Mouse (Mus musculus): Measurements from ENCODE around the gene Sh3kbp1. TPM values are rescaled to one million over a fixed set of nuclear protein-coding genes. Genes with fewer than 3 reads are reported as not detected.

Sh3kbp1 gene
- polyA plus RNA-seq, 1 experiment from 2014 or later = 43.5 TPM

DNA sequence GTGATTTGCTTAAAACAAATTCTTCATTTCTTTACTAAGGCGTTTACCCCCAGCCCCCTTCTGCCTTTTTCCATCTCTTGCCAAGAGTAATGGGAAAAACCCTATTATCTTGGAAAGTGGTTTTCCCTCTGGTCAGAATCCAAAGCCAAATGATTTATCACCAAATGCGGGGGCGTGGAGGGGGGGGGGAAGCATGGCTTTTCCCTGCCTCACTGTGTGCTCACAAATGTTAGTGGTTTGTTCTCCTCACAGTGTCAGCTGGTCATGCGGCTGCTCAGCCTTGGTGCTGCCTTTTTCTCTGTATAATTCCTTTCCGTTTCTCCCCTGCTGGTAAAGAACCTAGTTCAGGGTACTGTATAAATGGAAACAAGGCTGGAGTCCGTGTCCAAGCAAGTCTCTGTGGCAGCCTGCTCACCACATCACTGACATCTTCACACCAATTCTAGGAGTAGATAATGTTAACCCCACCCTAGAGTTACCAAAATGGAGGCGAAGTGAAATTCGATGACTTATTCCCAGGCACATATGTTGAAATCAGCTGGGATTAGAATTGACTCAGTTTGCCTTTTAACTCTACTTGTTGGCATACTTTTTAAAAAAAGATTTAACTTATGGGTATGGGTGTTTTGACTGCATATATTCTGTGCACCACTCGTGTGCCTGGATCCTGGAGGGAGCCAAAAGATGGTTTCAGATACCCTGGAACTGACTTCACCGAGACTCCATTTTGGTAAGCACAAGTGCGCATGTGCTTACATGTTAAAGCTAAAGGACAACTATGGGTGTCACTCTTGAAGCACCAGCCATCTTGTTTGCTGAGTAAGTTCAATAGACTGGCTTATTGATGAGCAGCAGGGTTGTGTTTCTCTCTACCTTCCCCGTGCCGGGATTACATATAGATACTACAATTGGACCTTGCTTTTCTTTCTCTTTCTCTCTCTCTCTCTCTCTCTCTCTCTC is 84.3 kb downstream of the Sh3kbp1 start:
- Histone ChIP-seq H3K27me3 (peaks cover 39% of the 10 kb centered on the region), H3K4me3 (no peak overlapping the region), H3K9ac (no peak overlapping the region), H3K4me1 (replicated peaks) (peaks cover 12% of the 10 kb centered on the region), H3K27ac (replicated peaks) (no peak overlapping the region), H3K9me3 (no peaks in the 10 kb centered on the region), H3K4me2 (no peak overlapping the region), H3K36me3 (no peaks in the 10 kb centered on the region)
- ATAC-seq (ENCODE audit: low read depth) = no peak
- WGBS = 77% methylated on average over 13 of the region's 13 CpGs

DNA sequence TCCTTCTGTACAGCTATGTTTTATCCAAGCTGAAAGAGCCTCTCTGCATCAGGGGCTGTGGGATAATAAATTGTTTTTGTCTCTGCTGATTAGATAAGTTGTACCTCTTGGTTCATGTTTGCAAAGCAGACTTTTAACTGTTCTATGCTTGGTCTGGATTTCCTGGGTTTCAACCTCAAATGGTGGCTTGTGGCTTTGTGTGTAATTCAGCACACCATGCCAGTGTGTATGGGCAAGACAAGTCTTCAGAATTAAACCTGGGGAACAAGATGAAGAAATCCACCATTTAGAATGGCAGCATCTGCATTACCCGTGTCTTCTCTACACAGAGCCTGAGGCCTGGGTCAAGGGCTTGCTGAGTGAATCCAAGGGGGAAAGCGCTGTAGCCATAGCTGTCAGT is 86.1 kb downstream of the Sh3kbp1 start:
- H3K9me3 ChIP-seq = no peaks in the 10 kb centered on the region
- 83% methylated on average over 2 of the region's 2 CpGs for WGBS
- peaks cover 46% of the 10 kb centered on the region for H3K27me3 ChIP-seq
- no peaks in the 10 kb centered on the region for H3K36me3 ChIP-seq
- H3K4me3 ChIP-seq = no peak overlapping the region
- no peak overlapping the region for H3K27ac ChIP-seq (replicated peaks)
- no peak for ATAC-seq (ENCODE audit: low read depth)
- H3K4me2 ChIP-seq = no peak overlapping the region
- peaks cover 9% of the 10 kb centered on the region for H3K4me1 ChIP-seq (replicated peaks)
- H3K9ac ChIP-seq = no peak overlapping the region

DNA sequence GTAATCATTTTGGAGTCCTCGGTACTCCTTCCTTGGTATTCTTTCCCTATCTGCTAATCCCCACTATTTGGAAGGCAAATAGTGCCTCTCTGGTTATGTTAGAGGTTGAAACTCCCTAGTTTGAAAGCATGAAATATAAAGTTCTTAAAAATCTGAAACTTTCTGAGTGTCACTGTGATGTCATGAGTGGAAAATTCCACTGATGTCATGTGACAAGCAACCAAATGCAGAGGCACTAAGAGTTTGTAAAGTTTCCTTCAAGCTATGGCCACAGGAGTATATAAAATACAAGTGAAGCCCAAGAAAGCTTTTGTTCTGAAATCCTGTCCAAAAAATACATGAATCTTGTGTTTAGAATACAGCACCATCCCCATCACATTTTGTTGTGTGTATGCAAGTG is 94.3 kb downstream of the Sh3kbp1 start:
- H3K4me2 ChIP-seq = no peak overlapping the region
- H3K4me1 ChIP-seq (replicated peaks) = no peaks in the 10 kb centered on the region
- no peaks in the 10 kb centered on the region for H3K36me3 ChIP-seq
- no peak overlapping the region for H3K27ac ChIP-seq (replicated peaks)
- no peak overlapping the region for H3K9ac ChIP-seq
- 88% methylated on average over 1 of the region's 1 CpGs for WGBS
- no peak for ATAC-seq (ENCODE audit: low read depth)
- H3K9me3 ChIP-seq = no peaks in the 10 kb centered on the region
- peaks cover 24% of the 10 kb centered on the region for H3K27me3 ChIP-seq
- no peak overlapping the region for H3K4me3 ChIP-seq

DNA sequence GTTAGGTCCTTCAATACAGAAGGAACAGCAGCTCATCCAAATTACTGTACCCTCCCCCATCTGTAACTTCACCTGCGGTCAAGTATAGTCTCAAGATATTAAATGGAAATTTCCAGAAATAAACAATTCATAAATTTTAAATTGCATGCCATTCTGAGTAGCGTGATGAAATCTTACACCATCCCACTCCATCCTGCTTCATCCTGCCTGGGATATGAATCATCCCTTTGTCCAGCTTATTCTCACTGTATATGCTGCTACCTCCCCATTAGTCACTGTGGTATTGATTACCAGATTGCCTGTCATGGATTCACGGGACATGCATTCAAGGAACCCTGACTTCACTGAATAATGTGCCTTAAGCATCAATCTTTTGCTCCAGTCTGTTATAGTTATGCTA is 104.3 kb downstream of the Sh3kbp1 start:
- Histone ChIP-seq H3K27ac (replicated peaks) (no peak overlapping the region), H3K9ac (no peak overlapping the region), H3K4me3 (no peak overlapping the region), H3K36me3 (no peaks in the 10 kb centered on the region), H3K9me3 (no peaks in the 10 kb centered on the region), H3K4me1 (replicated peaks) (no peaks in the 10 kb centered on the region), H3K27me3 (peaks cover 11% of the 10 kb centered on the region; the same call in 1 of the 2 replicates), H3K4me2 (no peak overlapping the region)
- WGBS = 77% methylated on average over 3 of the region's 3 CpGs
- no peak for ATAC-seq (ENCODE audit: low read depth)

DNA sequence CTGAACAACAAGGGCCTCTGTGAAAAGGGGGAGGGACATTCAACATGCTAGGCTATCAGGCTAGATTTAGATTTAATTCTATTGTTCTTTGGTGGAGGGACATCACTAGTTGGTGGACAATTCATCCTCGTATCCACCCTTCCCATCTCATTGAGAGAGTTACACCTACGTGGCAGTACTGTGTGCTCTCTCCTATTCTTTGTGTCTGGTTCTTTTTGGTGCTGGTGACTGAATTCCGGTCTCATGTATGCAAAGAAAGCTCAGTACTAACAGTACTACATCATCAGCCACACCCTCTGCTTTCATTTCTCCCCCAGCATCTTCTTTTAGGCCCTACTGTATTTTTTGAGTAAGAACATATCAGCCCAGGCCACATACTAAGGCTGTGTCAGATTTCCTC is 105.8 kb downstream of the Sh3kbp1 start:
- Histone ChIP-seq H3K4me3 (no peak overlapping the region), H3K4me2 (no peak overlapping the region), H3K9ac (no peak overlapping the region), H3K9me3 (no peaks in the 10 kb centered on the region), H3K27ac (replicated peaks) (no peak overlapping the region), H3K27me3 (peaks cover 14% of the 10 kb centered on the region; the same call in 1 of the 2 replicates), H3K36me3 (no peaks in the 10 kb centered on the region), H3K4me1 (replicated peaks) (no peaks in the 10 kb centered on the region)
- ATAC-seq (ENCODE audit: low read depth) = no peak
- 66% methylated on average over 3 of the region's 3 CpGs for WGBS

DNA sequence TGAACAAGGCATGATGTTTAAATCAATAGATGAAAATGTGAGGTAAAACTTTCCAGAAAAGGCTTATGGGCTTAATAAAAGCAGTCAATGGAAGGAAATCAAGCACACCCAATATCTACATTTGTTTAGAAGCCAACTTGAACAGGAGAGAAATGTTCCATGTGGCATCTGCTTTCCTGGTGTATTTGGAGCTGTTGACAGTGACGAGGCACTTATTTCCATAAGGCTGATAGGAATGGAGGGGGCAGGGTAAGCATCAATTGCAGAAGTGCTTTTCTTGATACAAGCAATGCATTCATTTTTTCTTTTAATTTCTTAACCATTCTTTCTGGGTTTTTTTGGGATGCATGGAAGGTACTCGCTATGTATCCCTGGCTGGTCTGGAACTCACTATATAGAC is 106.9 kb downstream of the Sh3kbp1 start:
- no peak overlapping the region for H3K27ac ChIP-seq (replicated peaks)
- no peaks in the 10 kb centered on the region for H3K9me3 ChIP-seq
- ATAC-seq (ENCODE audit: low read depth) = no peak
- no peak overlapping the region for H3K4me2 ChIP-seq
- H3K4me3 ChIP-seq = no peak overlapping the region
- H3K36me3 ChIP-seq = no peaks in the 10 kb centered on the region
- H3K27me3 ChIP-seq = peaks cover 14% of the 10 kb centered on the region; the same call in 1 of the 2 replicates
- H3K9ac ChIP-seq = no peak overlapping the region
- H3K4me1 ChIP-seq (replicated peaks) = no peaks in the 10 kb centered on the region
- whole genome bisulfite sequencing = 68% methylated on average over 2 of the region's 2 CpGs

DNA sequence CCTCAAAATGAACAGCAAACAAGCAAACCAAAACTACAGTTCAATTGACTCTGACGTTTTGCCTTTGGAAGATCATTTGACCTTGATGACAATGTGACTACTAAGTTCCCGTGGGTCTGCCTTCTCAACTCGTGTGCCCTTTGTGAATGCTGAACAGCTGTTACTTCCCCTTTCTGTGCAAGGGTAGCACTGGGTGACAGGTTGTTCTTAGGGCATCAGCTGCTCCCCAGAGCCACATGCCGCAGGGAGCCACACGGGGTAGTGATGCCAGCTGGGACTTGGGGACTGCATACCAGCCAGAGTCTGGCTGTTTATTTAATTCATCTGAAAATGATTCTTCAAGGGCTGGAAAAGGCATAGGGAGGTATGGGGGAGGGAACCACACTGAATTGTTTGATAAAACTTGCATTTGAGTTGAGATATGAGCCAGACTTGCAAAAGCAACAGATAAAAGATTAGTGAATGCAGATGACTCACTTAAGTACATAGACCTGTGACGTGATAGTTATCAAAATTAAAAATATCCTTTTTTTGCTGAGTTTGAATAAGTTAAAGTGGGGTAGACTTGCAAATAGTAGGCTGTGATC is 108.5 kb downstream of the Sh3kbp1 start:
- peaks cover 20% of the 10 kb centered on the region; the same call in 1 of the 2 replicates for H3K27me3 ChIP-seq
- 55% methylated on average over 6 of the region's 6 CpGs for WGBS
- H3K9me3 ChIP-seq = no peaks in the 10 kb centered on the region
- H3K36me3 ChIP-seq = no peaks in the 10 kb centered on the region
- no peaks in the 10 kb centered on the region for H3K4me1 ChIP-seq (replicated peaks)
- no peak overlapping the region for H3K4me3 ChIP-seq
- H3K4me2 ChIP-seq = no peak overlapping the region
- no peak for ATAC-seq (ENCODE audit: low read depth)
- H3K9ac ChIP-seq = no peak overlapping the region
- no peak overlapping the region for H3K27ac ChIP-seq (replicated peaks)

DNA sequence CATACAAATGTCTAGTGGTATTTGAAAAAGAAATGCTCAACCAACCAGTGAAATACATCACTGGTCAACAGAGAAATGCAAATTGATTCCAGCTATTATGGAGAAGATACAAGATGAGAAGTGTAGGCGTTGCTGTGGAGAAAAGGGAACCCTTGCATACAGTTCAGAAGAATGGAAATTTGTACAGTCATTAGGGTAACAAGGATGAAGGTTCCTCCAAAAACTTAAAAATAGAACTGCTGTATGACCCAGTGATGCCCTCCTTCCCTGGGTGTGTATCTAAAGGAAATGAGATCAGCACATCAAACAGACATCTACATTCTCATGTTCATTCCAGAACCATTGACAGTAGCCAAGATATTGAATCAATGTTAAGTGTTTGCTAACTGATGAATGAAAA is 110.3 kb downstream of the Sh3kbp1 start:
- ATAC-seq (ENCODE audit: low read depth) = no peak
- WGBS = 85% methylated on average over 1 of the region's 1 CpGs

DNA sequence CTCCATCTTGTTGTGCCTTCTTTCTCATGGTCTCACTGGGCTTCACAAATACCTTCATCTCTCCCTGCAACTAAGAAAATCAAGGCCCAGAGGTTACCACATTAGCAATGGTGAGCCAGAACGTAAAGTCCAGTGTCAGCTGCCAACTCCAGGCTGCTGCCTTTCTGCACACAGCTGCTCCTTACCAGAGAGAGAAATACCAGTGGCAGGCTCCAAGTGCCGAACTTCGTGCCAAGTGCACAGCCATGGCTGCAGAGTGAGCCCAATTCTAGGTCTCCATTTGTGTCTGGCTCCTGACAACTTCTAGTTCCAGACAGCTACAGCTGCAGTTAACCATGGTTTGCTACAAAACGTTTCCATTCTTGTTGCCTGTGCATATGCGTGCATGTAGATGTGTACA is 117.0 kb downstream of the Sh3kbp1 start:
- H3K4me3 ChIP-seq = no peak overlapping the region
- no peak overlapping the region for H3K9ac ChIP-seq
- peaks cover 4% of the 10 kb centered on the region; the same call in 1 of the 2 replicates for H3K4me1 ChIP-seq (replicated peaks)
- peaks cover 16% of the 10 kb centered on the region; the same call in 1 of the 2 replicates for H3K27me3 ChIP-seq
- no peaks in the 10 kb centered on the region for H3K9me3 ChIP-seq
- no peak overlapping the region for H3K4me2 ChIP-seq
- WGBS = 50% methylated on average over 5 of the region's 5 CpGs
- no peak overlapping the region for H3K27ac ChIP-seq (replicated peaks)
- ATAC-seq (ENCODE audit: low read depth) = no peak
- no peaks in the 10 kb centered on the region for H3K36me3 ChIP-seq

More for the DNA sequence above, 110.3 kb downstream of the Sh3kbp1 start:
- no peaks in the 10 kb centered on the region for H3K36me3 ChIP-seq
- H3K4me3 ChIP-seq = no peak overlapping the region
- no peak overlapping the region for H3K9ac ChIP-seq
- no peaks in the 10 kb centered on the region for H3K9me3 ChIP-seq
- H3K27me3 ChIP-seq = peaks cover 18% of the 10 kb centered on the region; the same call in 1 of the 2 replicates
- H3K27ac ChIP-seq (replicated peaks) = no peak overlapping the region
- no peaks in the 10 kb centered on the region for H3K4me1 ChIP-seq (replicated peaks)
- H3K4me2 ChIP-seq = no peak overlapping the region

DNA sequence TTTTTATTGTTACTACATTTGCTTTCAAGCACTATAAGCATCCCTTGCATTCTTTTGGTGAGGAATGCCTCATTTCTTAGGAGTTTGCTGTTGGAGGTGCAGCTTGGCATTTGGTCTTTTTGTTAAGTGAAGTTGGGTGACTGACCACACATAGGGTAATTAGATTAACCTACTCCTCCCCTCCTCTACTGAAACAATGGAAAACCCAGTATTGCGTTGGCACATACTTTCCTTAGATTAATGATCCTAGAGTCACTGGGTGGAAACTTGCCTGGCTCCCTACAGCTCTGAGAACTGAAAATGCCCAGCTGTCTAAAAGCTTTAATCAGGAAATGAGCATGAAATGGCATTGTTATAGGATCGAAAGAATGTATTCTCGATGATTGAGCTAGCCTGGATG is 117.5 kb downstream of the Sh3kbp1 start:
- H3K4me2 ChIP-seq = no peak overlapping the region
- H3K27ac ChIP-seq (replicated peaks) = no peak overlapping the region
- peaks cover 16% of the 10 kb centered on the region; the same call in 1 of the 2 replicates for H3K27me3 ChIP-seq
- WGBS = 27% methylated on average over 3 of the region's 3 CpGs
- H3K9me3 ChIP-seq = no peaks in the 10 kb centered on the region
- no peak for ATAC-seq (ENCODE audit: low read depth)
- no peak overlapping the region for H3K9ac ChIP-seq
- no peak overlapping the region for H3K4me3 ChIP-seq
- H3K36me3 ChIP-seq = no peaks in the 10 kb centered on the region
- peaks cover 4% of the 10 kb centered on the region; the same call in 1 of the 2 replicates for H3K4me1 ChIP-seq (replicated peaks)

DNA sequence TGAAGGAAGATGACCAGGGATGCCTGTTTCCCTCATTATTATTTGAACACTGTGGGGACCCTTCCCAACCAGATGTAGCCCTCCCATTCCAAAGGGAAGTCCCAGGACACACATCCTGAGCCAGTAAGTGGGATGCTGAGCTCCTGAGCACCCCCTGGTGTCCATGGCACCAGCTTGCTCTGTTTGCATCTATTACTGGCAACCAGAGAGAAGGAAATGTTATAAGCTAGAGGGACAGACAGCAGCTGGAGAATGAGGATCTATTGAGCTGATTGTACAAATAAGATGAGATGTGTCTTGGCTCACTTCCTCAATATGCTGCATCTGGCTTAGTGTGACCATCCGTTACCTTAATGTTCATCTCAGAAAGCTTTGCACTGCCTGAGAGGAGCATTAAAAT is 124.8 kb downstream of the Sh3kbp1 start:
- no peak overlapping the region for H3K4me2 ChIP-seq
- ATAC-seq (ENCODE audit: low read depth) = no peak; the same call in 1 of the 2 replicates
- H3K9me3 ChIP-seq = no peaks in the 10 kb centered on the region
- no peaks in the 10 kb centered on the region; the same call in 1 of the 2 replicates for H3K27me3 ChIP-seq
- no peaks in the 10 kb centered on the region for H3K4me1 ChIP-seq (replicated peaks)
- no peak overlapping the region for H3K9ac ChIP-seq
- 82% methylated on average over 1 of the region's 1 CpGs for WGBS
- H3K27ac ChIP-seq (replicated peaks) = no peak overlapping the region
- H3K36me3 ChIP-seq = no peaks in the 10 kb centered on the region
- no peak overlapping the region for H3K4me3 ChIP-seq

DNA sequence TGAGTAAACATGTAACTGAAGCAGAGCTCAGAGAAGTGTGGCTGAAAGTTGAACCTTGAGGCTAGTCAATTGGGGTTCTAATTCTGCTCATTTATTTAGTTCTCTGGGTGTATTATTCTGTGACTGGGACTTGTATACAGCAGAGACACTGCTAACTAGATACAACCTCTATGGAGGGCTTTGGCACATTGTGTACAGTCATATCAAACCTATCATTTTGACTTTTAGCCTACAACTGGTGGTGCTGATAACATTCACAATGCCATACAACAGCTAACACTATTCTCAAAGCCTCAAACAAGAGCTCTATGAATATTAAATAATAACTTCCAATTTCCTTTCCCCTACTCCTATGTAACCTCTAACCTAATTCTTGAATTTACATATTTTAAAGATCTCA is 129.2 kb downstream of the Sh3kbp1 start:
- no peak overlapping the region for H3K9ac ChIP-seq
- no peaks in the 10 kb centered on the region for H3K36me3 ChIP-seq
- H3K9me3 ChIP-seq = no peaks in the 10 kb centered on the region
- H3K27ac ChIP-seq (replicated peaks) = no peak overlapping the region
- H3K4me1 ChIP-seq (replicated peaks) = no peaks in the 10 kb centered on the region
- no peaks in the 10 kb centered on the region for H3K27me3 ChIP-seq
- no peak overlapping the region for H3K4me2 ChIP-seq
- no peak overlapping the region for H3K4me3 ChIP-seq
- no peak for ATAC-seq (ENCODE audit: low read depth)

All from neural tube, embryonic 13.5 days (tissue).